Mouse (Mus musculus) brain, embryonic 14.5 days (tissue): ENCODE measurements around the gene Ankfn1.

Source experiments
- CTCF ChIP-seq: fragments of 200-500 bp; IDR thresholded peaks from 2 replicates; pipeline ENCODE4 v1.5.1; 2012; ENCODE audit warnings: inconsistent platforms, mild to moderate bottlenecking, moderate library complexity, borderline replicate concordance; ENCODE audit not compliant: insufficient read depth, insufficient read length; ENCODE audit errors: extremely low read depth
- POLR2A ChIP-seq: fragments of 200-500 bp; IDR thresholded peaks from 2 replicates; pipeline ENCODE4 v1.6.1; 2012; ENCODE audit warnings: mild to moderate bottlenecking, inconsistent platforms, borderline replicate concordance; ENCODE audit not compliant: poor library complexity, insufficient read depth, insufficient read length, severe bottlenecking; ENCODE audit errors: extremely low read depth

GRCm38 (mm10) chr11:89696431-89697403 is 80.7 kb downstream of the Ankfn1 start:
- TF ChIP-seq CTCF (no peak), POLR2A (no peak)
